Mouse (Mus musculus) heart, embryonic 12.5 days (tissue): ENCODE data around the gene Robo3. TPM values are rescaled to one million over a fixed set of nuclear protein-coding genes. Genes with fewer than 3 reads are reported as not detected.

ENCODE experiments used
- ATAC-seq: fragments of 200-750 bp; cut with Nextera tagmentation; 2 replicates; pipeline ENCODE4 v1.8.0; 2017; ENCODE audit warnings: moderate TSS enrichment, moderate library complexity; ENCODE audit not compliant: insufficient number of reproducible peaks, low FRiP score
- H3K27ac ChIP-seq: fragments of 300-500 bp; sonication (generic); 2 replicates; pipeline ENCODE4 v1.5.1; 2016; ENCODE audit warnings: mild to moderate bottlenecking, moderate library complexity; ENCODE audit not compliant: poor library complexity, severe bottlenecking
- H3K27me3 ChIP-seq: fragments of 300-500 bp; sonication (generic); replicated peaks from 2 replicates; pipeline ENCODE4 v1.6.1; 2016; ENCODE audit warnings: mild to moderate bottlenecking, moderate library complexity
- H3K36me3 ChIP-seq: fragments of 300-500 bp; sonication (generic); 2 replicates; pipeline ENCODE4 v1.6.1; 2016; ENCODE audit warnings: mild to moderate bottlenecking, moderate library complexity
- H3K4me1 ChIP-seq: fragments of 300-500 bp; sonication (generic); replicated peaks from 2 replicates; pipeline ENCODE4 v1.6.1; 2016; ENCODE audit warnings: mild to moderate bottlenecking
- H3K4me2 ChIP-seq: fragments of 300-500 bp; sonication (generic); 2 replicates; pipeline ENCODE4 v1.6.1; 2016; ENCODE audit warnings: mild to moderate bottlenecking, moderate library complexity
- H3K4me3 ChIP-seq: fragments of 300-500 bp; sonication (generic); 2 replicates; pipeline ENCODE4 v1.5.1; 2016; ENCODE audit warnings: mild to moderate bottlenecking
- H3K9ac ChIP-seq: fragments of 300-500 bp; sonication (generic); 2 replicates; pipeline ENCODE4 v1.6.1; 2016; ENCODE audit warnings: mild to moderate bottlenecking, moderate library complexity
- H3K9me3 ChIP-seq: fragments of 300-500 bp; sonication (generic); replicated peaks from 2 replicates; pipeline ENCODE4 v1.6.1; 2016; ENCODE audit warnings: mild to moderate bottlenecking, moderate library complexity
- WGBS: fragments of 180-500 bp; shearing (Covaris S2); methylation state at CpG from one replicate; pipeline ENCODE4 v1.1.7; 2016; 5-methylcytosine and 5-hydroxymethylcytosine counted together
- polyA plus RNA-seq: library from polyadenylated mRNA; unstranded; fragments of >200 nt; fragmentation: Nextera tagmentation; extraction: Ambion mirVana; gene quantifications from 2 replicates; pipeline ENCODE4 v1.2.1, GENCODE M21; 2016

The Robo3 gene
- polyA plus RNA-seq = 0.10 and 0.20 TPM in 2 replicates

- no peak; the same call in 1 of the 2 replicates for ATAC-seq
- H3K27me3 ChIP-seq = peaks cover 81% of the 10 kb centered on the region
- peaks cover 24% of the 10 kb centered on the region for H3K4me1 ChIP-seq
- H3K4me2 ChIP-seq = peak within 1 kb of the TSS; percentile 68
- H3K27ac ChIP-seq = no peak within 1 kb of the TSS
- under 1% methylated on average over 39 of the region's 40 CpGs for WGBS
- H3K36me3 ChIP-seq = no peaks in the 10 kb centered on the region
- peak within 1 kb of the TSS; percentile 39 for H3K4me3 ChIP-seq
- no peaks in the 10 kb centered on the region for H3K9me3 ChIP-seq
- H3K9ac ChIP-seq = no peak within 1 kb of the TSS
These were observed at the start of gene Robo3 for GRCm38 (mm10) chr9:37432720-37433421. Gene Robo3, minus strand, starts transcription at chr9:37433246.

- Histone ChIP-seq H3K27me3 (no peaks in the 10 kb centered on the region), H3K4me2 (no peak overlapping the region), H3K36me3 (no peaks in the 10 kb centered on the region), H3K4me1 (no peaks in the 10 kb centered on the region), H3K9ac (no peak overlapping the region), H3K9me3 (no peaks in the 10 kb centered on the region; the same call in 1 of the 2 replicates), H3K4me3 (no peak overlapping the region), H3K27ac (no peak overlapping the region)
- WGBS = 86% methylated on average over 7 of the region's 7 CpGs
- no peak for ATAC-seq
These were observed 41.9 kb upstream of the Robo3 start for GRCm38 (mm10) chr9:37474923-37475322.

DNA sequence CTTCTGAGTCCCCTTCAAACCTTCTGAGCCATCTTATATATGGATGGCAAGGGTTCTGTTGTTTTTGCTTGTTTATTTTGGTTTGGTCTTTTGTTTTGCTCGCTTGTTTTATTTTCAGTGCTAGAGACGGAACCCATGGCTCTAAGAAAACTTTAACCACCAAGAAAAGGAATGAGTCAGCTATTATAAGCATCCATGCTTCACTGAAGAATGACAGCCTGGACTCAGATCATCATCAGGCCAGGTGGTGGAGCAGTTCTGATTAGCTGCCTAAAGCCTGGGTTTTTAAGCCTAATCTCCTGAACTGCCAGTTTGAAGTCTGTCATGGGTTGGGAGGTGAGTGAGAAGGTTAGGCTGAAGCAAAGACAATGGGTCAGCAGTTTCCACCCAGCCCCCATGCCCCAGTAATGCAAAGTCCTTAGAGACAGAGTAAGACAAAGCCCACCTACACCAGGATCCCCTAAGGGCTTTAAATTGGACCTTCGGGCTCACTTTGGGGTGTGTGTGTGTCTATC is 40.6 kb upstream of the Robo3 start:
- Histone ChIP-seq H3K27ac (no peak overlapping the region), H3K36me3 (no peaks in the 10 kb centered on the region), H3K9me3 (no peaks in the 10 kb centered on the region; the same call in 1 of the 2 replicates), H3K4me3 (no peak overlapping the region), H3K9ac (no peak overlapping the region), H3K4me1 (no peaks in the 10 kb centered on the region), H3K27me3 (no peaks in the 10 kb centered on the region), H3K4me2 (no peak overlapping the region)
- WGBS = 72% methylated on average over 3 of the region's 3 CpGs
- ATAC-seq = no peak

DNA sequence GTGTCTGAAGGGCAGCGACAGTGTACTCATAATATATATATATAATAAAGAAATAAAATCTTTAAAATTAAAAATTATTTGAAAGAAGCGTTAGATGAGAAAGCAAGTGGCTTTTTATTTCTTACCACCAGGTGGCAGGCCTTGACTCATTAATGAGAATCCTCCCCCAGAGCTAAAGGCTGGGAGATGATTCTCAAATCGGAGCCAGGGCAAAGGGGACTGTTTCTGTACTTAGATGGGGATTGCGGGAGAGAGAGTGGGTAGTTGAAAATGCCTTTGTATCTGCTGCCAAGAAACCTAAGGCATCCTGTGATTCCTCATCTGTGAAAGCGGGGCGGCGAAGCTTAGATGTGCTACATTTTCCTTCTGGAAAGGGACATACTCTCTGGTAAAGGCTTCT is 29.7 kb upstream of the Robo3 start:
- no peak for ATAC-seq
- WGBS = 15% methylated on average over 7 of the region's 7 CpGs
- Histone ChIP-seq H3K4me3 (no peak overlapping the region), H3K4me1 (peaks cover 7% of the 10 kb centered on the region), H3K9ac (no peak overlapping the region), H3K36me3 (no peaks in the 10 kb centered on the region), H3K27ac (no peak overlapping the region), H3K27me3 (peaks cover 59% of the 10 kb centered on the region), H3K9me3 (no peaks in the 10 kb centered on the region), H3K4me2 (no peak overlapping the region)

- 16% methylated on average over 3 of the region's 3 CpGs for WGBS
These were observed 28.5 kb upstream of the Robo3 start for GRCm38 (mm10) chr9:37461571-37461970.

GRCm38 (mm10) chr9:37460961-37461340 is 27.9 kb upstream of the Robo3 start:
- ATAC-seq = no peak
- H3K27ac ChIP-seq = no peak overlapping the region
- peaks cover 13% of the 10 kb centered on the region for H3K4me1 ChIP-seq
- peak overlapping the region; percentile 92 for H3K4me2 ChIP-seq
- no peaks in the 10 kb centered on the region for H3K9me3 ChIP-seq
- 9% methylated on average over 5 of the region's 5 CpGs for WGBS
- peak overlapping the region; percentile 11; the same call in 1 of the 2 replicates for H3K9ac ChIP-seq
- no peaks in the 10 kb centered on the region for H3K36me3 ChIP-seq
- peaks cover 78% of the 10 kb centered on the region for H3K27me3 ChIP-seq
- H3K4me3 ChIP-seq = peak overlapping the region; percentile 51

More at GRCm38 (mm10) chr9:37461571-37461970, 28.5 kb upstream of the Robo3 start:
- H3K9me3 ChIP-seq = no peaks in the 10 kb centered on the region
- H3K9ac ChIP-seq = no peak overlapping the region
- H3K36me3 ChIP-seq = no peaks in the 10 kb centered on the region
- peaks cover 71% of the 10 kb centered on the region for H3K27me3 ChIP-seq
- no peak overlapping the region for H3K4me3 ChIP-seq
- H3K4me2 ChIP-seq = no peak overlapping the region
- peaks cover 7% of the 10 kb centered on the region for H3K4me1 ChIP-seq
- no peak for ATAC-seq
- H3K27ac ChIP-seq = no peak overlapping the region

GRCm38 (mm10) chr9:37460043-37460960 is 27.3 kb upstream of the Robo3 start:
- H3K4me2 ChIP-seq = peak overlapping the region; percentile 92
- H3K4me3 ChIP-seq = peak overlapping the region; percentile 51
- peak; percentile 43 for ATAC-seq
- no peaks in the 10 kb centered on the region for H3K36me3 ChIP-seq
- under 1% methylated on average over 79 of the region's 81 CpGs for WGBS
- H3K9ac ChIP-seq = peak overlapping the region; percentile 11
- no peaks in the 10 kb centered on the region for H3K9me3 ChIP-seq
- peaks cover 13% of the 10 kb centered on the region for H3K4me1 ChIP-seq
- peaks cover 84% of the 10 kb centered on the region for H3K27me3 ChIP-seq
- H3K27ac ChIP-seq = no peak overlapping the region

DNA sequence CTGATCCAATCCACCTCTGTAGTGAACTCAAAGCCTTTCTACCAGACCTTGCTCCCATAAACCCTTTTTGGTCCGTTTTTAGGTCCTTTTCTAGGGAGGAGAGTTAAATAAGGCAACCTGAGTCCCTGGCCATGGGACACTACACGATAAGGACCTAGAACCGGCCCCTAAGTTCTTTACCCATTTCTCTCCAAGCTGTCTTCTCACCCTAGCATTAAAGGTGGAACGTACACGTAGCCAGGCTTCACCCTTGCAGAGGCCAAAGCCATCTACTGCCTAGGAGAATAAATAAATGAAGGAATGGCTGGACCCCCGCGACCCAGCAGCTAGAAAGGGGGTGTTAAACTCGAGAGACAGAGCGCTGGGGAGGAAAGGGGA is 26.6 kb upstream of the Robo3 start:
- H3K27ac ChIP-seq = no peak overlapping the region
- no peaks in the 10 kb centered on the region for H3K9me3 ChIP-seq
- no peak overlapping the region for H3K9ac ChIP-seq
- peaks cover 13% of the 10 kb centered on the region for H3K4me1 ChIP-seq
- H3K4me3 ChIP-seq = peak overlapping the region; percentile 51
- no peaks in the 10 kb centered on the region for H3K36me3 ChIP-seq
- H3K27me3 ChIP-seq = peaks cover 91% of the 10 kb centered on the region
- no peak for ATAC-seq
- H3K4me2 ChIP-seq = peak overlapping the region; percentile 92
- WGBS = 3% methylated on average over 9 of the region's 9 CpGs

DNA sequence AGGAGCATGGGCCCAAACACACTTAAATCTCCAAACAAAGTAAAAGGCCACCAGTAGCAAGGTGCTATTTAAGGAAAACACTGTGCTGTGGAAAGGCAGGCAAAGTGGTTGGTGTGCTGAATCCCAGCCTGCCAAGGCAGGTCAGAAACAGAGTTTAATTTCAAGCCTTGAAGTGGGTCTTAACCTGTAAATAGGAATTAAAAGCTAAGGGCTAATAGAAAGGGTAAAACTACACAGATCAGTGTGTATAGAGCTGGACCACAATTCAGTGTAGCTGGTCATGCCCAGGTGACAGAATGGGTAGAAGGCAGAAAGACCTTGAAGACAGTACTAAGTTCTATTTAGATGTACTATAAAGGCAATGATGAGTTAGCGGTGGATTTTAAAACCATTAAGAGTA is 24.1 kb upstream of the Robo3 start:
- Histone ChIP-seq H3K27ac (no peak overlapping the region), H3K4me3 (no peak overlapping the region), H3K27me3 (peaks cover 96% of the 10 kb centered on the region), H3K9ac (no peak overlapping the region), H3K9me3 (no peaks in the 10 kb centered on the region), H3K36me3 (no peaks in the 10 kb centered on the region), H3K4me1 (peaks cover 13% of the 10 kb centered on the region), H3K4me2 (peak overlapping the region; percentile 68)
- 51% methylated on average over 1 of the region's 1 CpGs for WGBS
- no peak for ATAC-seq

DNA sequence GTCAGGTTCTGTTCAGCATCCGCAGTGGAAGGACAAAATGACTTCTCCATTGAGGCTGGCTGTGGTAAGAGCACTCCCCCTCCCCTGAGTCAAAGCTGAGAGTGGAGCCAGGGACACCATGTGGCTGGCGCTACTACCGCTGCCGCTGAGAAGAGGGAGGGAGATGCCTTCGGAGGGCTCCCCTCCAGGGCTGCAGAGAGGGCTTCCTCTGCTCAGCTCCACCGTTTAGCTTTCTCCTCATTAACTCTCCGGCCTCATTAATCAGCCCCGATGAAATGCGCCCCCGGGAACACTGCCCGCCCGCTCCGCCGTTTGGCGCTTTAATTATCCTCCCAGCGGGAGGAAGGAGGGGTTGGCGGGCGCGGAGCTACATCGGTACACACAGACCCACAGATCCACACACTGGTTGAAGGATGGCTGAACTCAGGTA is 23.4 kb upstream of the Robo3 start:
- ATAC-seq = no peak
- 0% methylated on average over 20 of the region's 20 CpGs for WGBS
- 0 out of 2 replicates have a peak overlapping the region, but pooled peaks have one; percentile 12 for H3K9ac ChIP-seq

DNA sequence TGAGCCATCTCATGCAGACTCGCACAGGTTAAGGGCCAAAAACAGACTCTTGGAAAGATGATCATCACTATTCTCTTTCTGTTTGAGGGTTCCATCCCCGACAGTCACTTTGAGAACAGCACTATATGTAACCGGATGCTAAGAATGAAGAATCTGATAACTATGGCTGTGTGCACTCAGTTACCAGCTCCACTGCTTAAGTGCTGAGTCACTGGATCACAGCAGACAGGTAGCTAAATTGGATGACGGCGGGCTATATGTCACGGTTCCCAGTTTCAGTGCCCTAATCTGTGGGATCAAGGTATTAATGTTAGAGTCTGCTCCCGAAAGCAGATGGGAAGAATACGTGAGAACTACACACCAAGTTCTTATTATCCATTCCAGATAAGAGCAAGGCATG is 22.8 kb upstream of the Robo3 start:
- Histone ChIP-seq H3K9ac (no peak overlapping the region), H3K4me3 (no peak overlapping the region), H3K4me2 (peak overlapping the region; percentile 68; the same call in 1 of the 2 replicates), H3K36me3 (no peaks in the 10 kb centered on the region), H3K9me3 (no peaks in the 10 kb centered on the region), H3K27ac (no peak overlapping the region), H3K4me1 (peaks cover 13% of the 10 kb centered on the region), H3K27me3 (peaks cover 93% of the 10 kb centered on the region)
- 3% methylated on average over 8 of the region's 8 CpGs for WGBS
- ATAC-seq = no peak

More for the DNA sequence above, 23.4 kb upstream of the Robo3 start:
- no peaks in the 10 kb centered on the region for H3K9me3 ChIP-seq
- peaks cover 95% of the 10 kb centered on the region for H3K27me3 ChIP-seq
- no peak overlapping the region for H3K27ac ChIP-seq
- peaks cover 13% of the 10 kb centered on the region for H3K4me1 ChIP-seq
- H3K36me3 ChIP-seq = no peaks in the 10 kb centered on the region
- H3K4me2 ChIP-seq = peak overlapping the region; percentile 68
- H3K4me3 ChIP-seq = peak overlapping the region; percentile 35
